Comparison of ENCODE assay signal across 33 mouse cellular contexts in genomic region chr11:100568692-100569091, GRCm38 (mm10). TPM values are rescaled to one million over a fixed set of nuclear protein-coding genes. Genes with fewer than 3 reads are reported as not detected.
"Had no signal": no experiment of that assay in that cellular context is flagged by ENCODE, and none has a peak within 500 bp of the region (broad histone marks: within the 10 kb centered on the region; RNA-seq: fewer than 3 reads in every experiment).

No protein-coding gene starts in this region.

- H3K36me3 ChIP-seq: limb, embryonic 10.5 days; limb, embryonic 12.5 days; limb, embryonic 13.5 days; limb, embryonic 15.5 days; liver, embryonic 12.5 days; liver, embryonic 13.5 days; liver, embryonic 15.5 days; lung, embryonic 15.5 days; midbrain, embryonic 10.5 days; midbrain, embryonic 12.5 days; midbrain, embryonic 13.5 days; midbrain, embryonic 15.5 days had no signal

- H3K4me3 ChIP-seq: limb, embryonic 10.5 days; limb, embryonic 12.5 days; limb, embryonic 13.5 days; limb, embryonic 15.5 days; liver, embryonic 12.5 days; liver, embryonic 13.5 days; liver, embryonic 15.5 days; lung, embryonic 15.5 days; megakaryocyte, embryonic 14.5 days; midbrain, embryonic 10.5 days; midbrain, embryonic 12.5 days; midbrain, embryonic 13.5 days; midbrain, embryonic 15.5 days; myocyte had no signal

- H3K9ac ChIP-seq: limb, embryonic 12.5 days; limb, embryonic 13.5 days; limb, embryonic 15.5 days; liver, embryonic 12.5 days; liver, embryonic 13.5 days; liver, embryonic 14.5 days; liver, embryonic 15.5 days; liver, postnatal 0 days; lung, embryonic 14.5 days; lung, embryonic 15.5 days; midbrain, embryonic 12.5 days; midbrain, embryonic 13.5 days; midbrain, embryonic 15.5 days had no signal

- DNase-seq: left cerebral cortex, postnatal 4 days; liver; liver, embryonic 13.5 days; liver, postnatal 0 days; lung, adult 18-20 months; lung, adult 2 months; lung, embryonic 14.5 days; lung, postnatal 10 days; lung, postnatal 14 days; lung, postnatal 36 days; lung, postnatal 4 days; midbrain, embryonic 14.5 days had no signal

- ATAC-seq: liver, embryonic 12.5 days; liver, postnatal 0 days; lung, postnatal 0 days; midbrain, embryonic 13.5 days; midbrain, embryonic 15.5 days; midbrain, embryonic 16.5 days had no signal

- H3K9me3 ChIP-seq: limb, embryonic 10.5 days; limb, embryonic 12.5 days; limb, embryonic 13.5 days; limb, embryonic 15.5 days; liver, embryonic 12.5 days; liver, embryonic 13.5 days; liver, embryonic 15.5 days; lung, embryonic 15.5 days; midbrain, embryonic 10.5 days; midbrain, embryonic 12.5 days; midbrain, embryonic 13.5 days; midbrain, embryonic 15.5 days had no signal

- H3K4me2 ChIP-seq: limb, embryonic 12.5 days; limb, embryonic 13.5 days; limb, embryonic 15.5 days; liver, embryonic 11.5 days; liver, embryonic 12.5 days; liver, embryonic 13.5 days; liver, embryonic 15.5 days; lung, embryonic 14.5 days; lung, embryonic 15.5 days; midbrain, embryonic 11.5 days; midbrain, embryonic 12.5 days; midbrain, embryonic 13.5 days; midbrain, embryonic 15.5 days had no signal

- H3K27ac ChIP-seq: limb, embryonic 10.5 days; limb, embryonic 12.5 days; limb, embryonic 13.5 days; limb, embryonic 15.5 days; liver, embryonic 12.5 days; liver, embryonic 13.5 days; liver, embryonic 14.5 days; liver, embryonic 15.5 days; lung, embryonic 15.5 days; macrophage; midbrain, embryonic 10.5 days; midbrain, embryonic 12.5 days; midbrain, embryonic 13.5 days; midbrain, embryonic 15.5 days had no signal

RNA-seq across cellular contexts. Expression of gene Ttc25, which starts 23.3 kb away (rescaled TPM):
- total RNA-seq: megakaryocyte-erythroid progenitor cell, adult 5-6 weeks; monocyte, adult 5-6 weeks had no signal
